Mouse (Mus musculus): Measurements from ENCODE around the gene Nip7. TPM values are rescaled to one million over a fixed set of nuclear protein-coding genes. Genes with fewer than 3 reads are reported as not detected.

Gene Nip7
- total and polyA plus RNA-seq, 3 experiments, result 166 to 231 (median 226) TPM

GRCm38 (mm10) chr8:107095717-107096365 is 39.2 kb downstream of the Nip7 start:
- TF ChIP-seq MAX (IDR thresholded peaks at IDR 0.05; ENCODE audit: low read length) (peak; percentile 55; the same call in 1 of the 2 replicates), IRF4 (IDR thresholded peaks at IDR 0.05; ENCODE audit: low read depth, low read length) (0 out of 2 replicates have a peak, but pooled peaks have one; percentile 10), UBTF (IDR thresholded peaks at IDR 0.05; ENCODE audit: low read depth, low read length) (no peak), NELFE (IDR thresholded peaks at IDR 0.05; ENCODE audit: low read depth, low read length) (no peak), MEF2A (IDR thresholded peaks at IDR 0.05; ENCODE audit: borderline replicate concordance, low read depth, low read length) (no peak), MAZ (IDR thresholded peaks at IDR 0.05; ENCODE audit: low read depth, low read length) (no peak), ZNF384 (IDR thresholded peaks at IDR 0.05; ENCODE audit: low read depth, low read length) (no peak), USF2 (conservative IDR thresholded peaks at IDR 0.05; ENCODE audit: low read depth, low read length) (no peak), ZC3H11A (IDR thresholded peaks at IDR 0.05; ENCODE audit: low read depth, low read length) (no peak), USF1 (IDR thresholded peaks at IDR 0.05; ENCODE audit: low read depth, low read length) (no peak), TBP (conservative IDR thresholded peaks at IDR 0.05; ENCODE audit: low read depth, low read length) (peak; percentile 31; the same call in 1 of the 2 replicates), JUN (IDR thresholded peaks at IDR 0.05; ENCODE audit: insufficient read depth, low read depth, low read length) (no peak), POLR2AphosphoS2 (IDR thresholded peaks at IDR 0.05; ENCODE audit: low read depth, low read length) (no peak), ZKSCAN1 (IDR thresholded peaks at IDR 0.05; ENCODE audit: borderline replicate concordance, low read depth, low read length) (no peak), SIN3A (IDR thresholded peaks at IDR 0.05; ENCODE audit: low read length) (peak; percentile 96), ZMIZ1 (IDR thresholded peaks at IDR 0.05; ENCODE audit: low read depth, low read length) (no peak), MXI1 (IDR thresholded peaks at IDR 0.05; ENCODE audit: low read depth, low read length) (peak; percentile 53; the same call in 1 of the 2 replicates), NRF1 (IDR thresholded peaks at IDR 0.05; ENCODE audit: low read depth, low read length) (no peak), ELF1 (IDR thresholded peaks at IDR 0.05; ENCODE audit: low read depth, low read length) (peak; percentile 44), MYC (IDR thresholded peaks at IDR 0.05; ENCODE audit: low read depth, low read length) (peak; percentile 72), KAT2A (IDR thresholded peaks at IDR 0.05; ENCODE audit: insufficient replicate concordance, low read length) (0 out of 2 replicates have a peak, but pooled peaks have one; percentile 35), JUND (conservative IDR thresholded peaks at IDR 0.05; ENCODE audit: low read depth, low read length) (no peak), GABPA (IDR thresholded peaks at IDR 0.05; ENCODE audit: insufficient replicate concordance, low read depth, low read length) (no peak), TCF12 (IDR thresholded peaks at IDR 0.05; ENCODE audit: low read depth, low read length) (no peak), CHD1 (IDR thresholded peaks at IDR 0.05; ENCODE audit: low read depth, low read length) (no peak), MAFK (IDR thresholded peaks at IDR 0.05; ENCODE audit: insufficient replicate concordance, low read length) (no peak), ETS1 (conservative IDR thresholded peaks at IDR 0.05; ENCODE audit: low read depth, low read length) (0 out of 2 replicates have a peak, but pooled peaks have one; percentile 8), E2F4 (IDR thresholded peaks at IDR 0.05; ENCODE audit: insufficient replicate concordance, low read depth, low read length) (0 out of 2 replicates have a peak, but pooled peaks have one; percentile 44), PAX5 (IDR thresholded peaks at IDR 0.05; ENCODE audit: low read length) (no peak), HCFC1 (IDR thresholded peaks at IDR 0.05; ENCODE audit: low read depth, low read length) (peak; percentile 74), RAD21 (IDR thresholded peaks at IDR 0.05; ENCODE audit: low read depth, low read length) (no peak), CTCF (conservative IDR thresholded peaks at IDR 0.05 in 1 of 2, IDR thresholded peaks at IDR 0.05 in 1 of 2; ENCODE audit: low read depth in 2 of 2, low read length in 2 of 2) (no peak), POLR2A (IDR thresholded peaks at IDR 0.05; ENCODE audit: low read depth, low read length) (no peak), BHLHE40 (IDR thresholded peaks at IDR 0.05; ENCODE audit: low read depth, low read length) (peak; percentile 27; the same call in 1 of the 2 replicates), EP300 (IDR thresholded peaks at IDR 0.05; ENCODE audit: low read length) (no peak), SMC3 (IDR thresholded peaks at IDR 0.05; ENCODE audit: low read depth, low read length) (no peak), RCOR1 (conservative IDR thresholded peaks at IDR 0.05; ENCODE audit: low read depth, low read length) (no peak), CHD2 (IDR thresholded peaks at IDR 0.05; ENCODE audit: low read length) (0 out of 2 replicates have a peak, but pooled peaks have one; percentile 21)
- Histone ChIP-seq H3K4me2 (ENCODE audit: insufficient read depth, low read depth, poor library complexity, severe bottlenecking) (peak overlapping the region; percentile 51), H3K27ac (ENCODE audit: insufficient read depth, low read depth) (peak overlapping the region; percentile 78), H3K36me3 (replicated peaks in 1 of 2; ENCODE audit: control insufficient read depth in 1 of 2, insufficient read depth in 1 of 2, low read length in 1 of 2) (peaks cover 16 to 37% of the 10 kb centered on the region in 2 experiments), H3K27me3 (replicated peaks) (no peaks in the 10 kb centered on the region), H3K4me1 (ENCODE audit: control insufficient read depth in 1 of 2, insufficient read depth in 2 of 2) (peaks cover 7 to 26% of the 10 kb centered on the region in 2 experiments), H3K4me3 (replicated peaks in 1 of 3; ENCODE audit: low read depth in 2 of 3, low read length in 2 of 3, poor library complexity in 1 of 3) (peak overlapping the region; percentile 86 to 93 (median 92)), H3K9me3 (replicated peaks; ENCODE audit: low read length) (no peaks in the 10 kb centered on the region), H3K9ac (ENCODE audit: insufficient read depth, low read depth) (peak overlapping the region; percentile 78), H3K79me2 (replicated peaks; ENCODE audit: control insufficient read depth, extremely low read depth, insufficient read depth, poor library complexity, severe bottlenecking) (peaks cover 40% of the 10 kb centered on the region)
- dilution Hi-C loops (cut with MboI; ENCODE audit: extremely low pct_ligation_motif_present, extremely low pct_unique_long_range_greater_than_20kb, low sequenced_read_pairs) (no loop called here), in situ Hi-C loops (cut with MboI; ENCODE audit: low pct_ligation_motif_present, low pct_unique_long_range_greater_than_20kb, low sequenced_read_pairs) (no loop called here)
- peak; percentile 45 for DNase-seq (ENCODE audit: extremely low read depth)

Data from CH12.LX (cell line).